ENCODE assay signal across 9 mouse cellular contexts in genomic region chr7:65734024-65734423, GRCm38 (mm10). TPM values are rescaled to one million over a fixed set of nuclear protein-coding genes. Genes with fewer than 3 reads are reported as not detected.
DNase-seq lines count a peak whose midpoint lies in the region; ATAC-seq and TF ChIP-seq lines count a peak whose summit lies in the region.
"Had no signal": no experiment of that assay in that cellular context is flagged by ENCODE, and none has a peak within 500 bp of the region (broad histone marks: within the 10 kb centered on the region; RNA-seq: fewer than 3 reads in every experiment).

No protein-coding gene starts in this region.

- H3K9ac ChIP-seq in hindbrain, postnatal 0 days (replicated peaks; ENCODE audit: low read length): no peak overlapping the region
- no peak overlapping the region for H3K9ac ChIP-seq in hindbrain, embryonic 13.5 days
- no peak overlapping the region for H3K9ac ChIP-seq in midbrain, embryonic 14.5 days (replicated peaks; ENCODE audit: low read length)
- no peak overlapping the region for H3K9ac ChIP-seq in midbrain, embryonic 13.5 days (replicated peaks)
- H3K9ac ChIP-seq: liver, embryonic 13.5 days had no signal

- no peaks in the 10 kb centered on the region for H3K9me3 ChIP-seq in hindbrain, postnatal 0 days (ENCODE audit: low read length)
- H3K9me3 ChIP-seq in hindbrain, embryonic 13.5 days: no peaks in the 10 kb centered on the region
- no peaks in the 10 kb centered on the region for H3K9me3 ChIP-seq in midbrain, embryonic 14.5 days (ENCODE audit: control insufficient read depth, low read length)
- H3K9me3 ChIP-seq in midbrain, embryonic 13.5 days: no peaks in the 10 kb centered on the region
- H3K9me3 ChIP-seq: liver, embryonic 13.5 days had no signal

- no peak for ATAC-seq in hindbrain, postnatal 0 days
- ATAC-seq in hindbrain, embryonic 13.5 days (ENCODE audit: low FRiP score): no peak
- ATAC-seq in midbrain, embryonic 14.5 days (ENCODE audit: low FRiP score, low TSS enrichment): no peak
- no peak for ATAC-seq in midbrain, embryonic 13.5 days

- H3K4me1 ChIP-seq in hindbrain, postnatal 0 days (ENCODE audit: insufficient read depth, low read length): no peaks in the 10 kb centered on the region
- H3K4me1 ChIP-seq in hindbrain, embryonic 13.5 days (replicated peaks): no peaks in the 10 kb centered on the region
- no peaks in the 10 kb centered on the region for H3K4me1 ChIP-seq in midbrain, embryonic 14.5 days (ENCODE audit: control insufficient read depth, insufficient read depth, low read length)
- no peaks in the 10 kb centered on the region for H3K4me1 ChIP-seq in midbrain, embryonic 13.5 days (replicated peaks)

- peak; percentile 59 for TF ChIP-seq CTCF in hindbrain, postnatal 0 days (IDR thresholded peaks at IDR 0.05; ENCODE audit: low read depth)

- no peak overlapping the region for H3K4me3 ChIP-seq in hindbrain, postnatal 0 days (ENCODE audit: low read length)
- H3K4me3 ChIP-seq in hindbrain, embryonic 13.5 days: no peak overlapping the region
- no peak overlapping the region for H3K4me3 ChIP-seq in midbrain, embryonic 14.5 days (replicated peaks; ENCODE audit: low read depth, low read length)
- no peak overlapping the region for H3K4me3 ChIP-seq in midbrain, embryonic 13.5 days (replicated peaks)
- H3K4me3 ChIP-seq: liver, embryonic 13.5 days had no signal

- no peaks in the 10 kb centered on the region for H3K36me3 ChIP-seq in hindbrain, postnatal 0 days (ENCODE audit: insufficient read depth, low read length)
- H3K36me3 ChIP-seq in hindbrain, embryonic 13.5 days: no peaks in the 10 kb centered on the region
- no peaks in the 10 kb centered on the region for H3K36me3 ChIP-seq in midbrain, embryonic 14.5 days (ENCODE audit: control insufficient read depth, insufficient read depth, low read length)
- H3K36me3 ChIP-seq in midbrain, embryonic 13.5 days: no peaks in the 10 kb centered on the region
- H3K36me3 ChIP-seq: liver, embryonic 13.5 days had no signal

- H3K27me3 ChIP-seq in hindbrain, postnatal 0 days (ENCODE audit: insufficient read depth, low read length): no peaks in the 10 kb centered on the region
- no peaks in the 10 kb centered on the region for H3K27me3 ChIP-seq in hindbrain, embryonic 13.5 days
- H3K27me3 ChIP-seq in midbrain, embryonic 14.5 days (ENCODE audit: control insufficient read depth, insufficient read depth, low read length): no peaks in the 10 kb centered on the region
- H3K27me3 ChIP-seq in midbrain, embryonic 13.5 days: no peaks in the 10 kb centered on the region
- H3K27me3 ChIP-seq: liver, embryonic 13.5 days had no signal

- no peak overlapping the region for H3K27ac ChIP-seq in hindbrain, postnatal 0 days
- H3K27ac ChIP-seq in hindbrain, embryonic 13.5 days: no peak overlapping the region
- H3K27ac ChIP-seq in midbrain, embryonic 14.5 days (replicated peaks; ENCODE audit: low read depth, low read length): no peak overlapping the region
- H3K27ac ChIP-seq in midbrain, embryonic 13.5 days: no peak overlapping the region
- H3K27ac ChIP-seq: liver, embryonic 13.5 days had no signal

- H3K4me2 ChIP-seq in hindbrain, postnatal 0 days (ENCODE audit: low read depth, low read length): no peak overlapping the region
- H3K4me2 ChIP-seq in hindbrain, embryonic 13.5 days: no peak overlapping the region
- no peak overlapping the region for H3K4me2 ChIP-seq in midbrain, embryonic 14.5 days (ENCODE audit: low read length)
- H3K4me2 ChIP-seq in midbrain, embryonic 13.5 days (replicated peaks): no peak overlapping the region
- H3K4me2 ChIP-seq: liver, embryonic 13.5 days had no signal

- WGBS in hindbrain, postnatal 0 days: 81% methylated on average over 2 of the region's 2 CpGs
- 86% methylated on average over 2 of the region's 2 CpGs for WGBS in hindbrain, embryonic 13.5 days
- 90% methylated on average over 2 of the region's 2 CpGs for WGBS in midbrain, embryonic 14.5 days
- 74% methylated on average over 2 of the region's 2 CpGs for WGBS in midbrain, embryonic 13.5 days

- peak; percentile 31 for DNase-seq in adrenal gland, postnatal 10 days
- DNase-seq in adrenal gland, adult 18-20 months (ENCODE audit: low spot score in 2 of 2): no peak
- DNase-seq in hindbrain, postnatal 0 days (ENCODE audit: low spot score): peak; percentile 37
- peak; percentile 34 for DNase-seq in midbrain, embryonic 14.5 days
- DNase-seq in telencephalon, adult 2 months (ENCODE audit: low read depth, low spot score): peak; percentile 5
- DNase-seq in retina, embryonic 14.5 days (ENCODE audit: low spot score): no peak
- DNase-seq: liver, embryonic 13.5 days had no signal

RNA-seq across cellular contexts. Expression of gene Tm2d3, which starts 43.1 kb away (rescaled TPM):
- 10 to 100 TPM; 32.4 to 37.6 TPM for total RNA-seq in adrenal gland, postnatal 10 days (2021)
- 10 to 100 TPM; 62.5 to 66.5 TPM for total RNA-seq in adrenal gland, adult 18-20 months (2021)
- 69.0 and 84.4 TPM in 2 replicates for total RNA-seq in hindbrain, postnatal 0 days (2014; rRNA removed)
- 99.9 and 110 TPM in 2 replicates for polyA plus RNA-seq in hindbrain, postnatal 0 days (2015; fragmentation: Nextera tagmentation; extraction: Ambion mirVana)
- 81.3 and 82.3 TPM in 2 replicates for polyA plus RNA-seq in hindbrain, embryonic 13.5 days (2015; fragmentation: Nextera tagmentation; extraction: Ambion mirVana)
- polyA plus RNA-seq in midbrain, embryonic 14.5 days (2014; fragmentation: Nextera tagmentation; extraction: Ambion mirVana): 85.2 and 90.8 TPM in 2 replicates
- polyA plus RNA-seq in midbrain, embryonic 13.5 days (2015; fragmentation: Nextera tagmentation; extraction: Ambion mirVana): 78.5 and 82.1 TPM in 2 replicates

Comparison
In these comparisons a context has a peak if more than half of its experiments do, and no peak if none do; other contexts are left out.
1. DNase-seq: peak in adrenal gland, postnatal 10 days (single experiment), hindbrain, postnatal 0 days (single experiment), midbrain, embryonic 14.5 days (single experiment) and telencephalon, adult 2 months (single experiment); none in adrenal gland, adult 18-20 months (0 of 2) and retina, embryonic 14.5 days (single experiment).